Mouse (Mus musculus) thymus, adult 2 months (tissue): ENCODE measurements around the gene Dcxr. TPM values are rescaled to one million over a fixed set of nuclear protein-coding genes. Genes with fewer than 3 reads are reported as not detected.
"Not testable (repeated sequence)": the region's sequence is repeated elsewhere in the genome, so short reads cannot be mapped to it uniquely, and the experiment has no call there.

Experiments
- DNase-seq: peaks from one replicate; pipeline ENCODE4 v3.0.0; 2021
- H3K27ac ChIP-seq: fragments of 200-500 bp; 2 replicates; pipeline ENCODE4 v1.5.1; 2012; ENCODE audit warnings: low read length, control low read depth; ENCODE audit not compliant: control insufficient read depth, insufficient read depth
- H3K27me3 ChIP-seq: fragments of 200-500 bp; 2 replicates; pipeline ENCODE4 v1.6.1; 2012; ENCODE audit warnings: mild to moderate bottlenecking, low read length, moderate library complexity, mixed read lengths; ENCODE audit not compliant: control insufficient read depth, insufficient read depth
- H3K36me3 ChIP-seq: fragments of 200-500 bp; 2 replicates; pipeline ENCODE4 v1.6.1; 2012; ENCODE audit warnings: mild to moderate bottlenecking, low read length, moderate library complexity; ENCODE audit not compliant: control insufficient read depth, insufficient read depth
- H3K4me1 ChIP-seq: fragments of 200-500 bp; replicated peaks from 2 replicates; pipeline ENCODE4 v1.6.1; 2012; ENCODE audit warnings: low read length; ENCODE audit not compliant: control insufficient read depth, insufficient read depth
- H3K4me3 ChIP-seq: fragments of 200-500 bp; 2 replicates; pipeline ENCODE4 v1.5.1; 2012; ENCODE audit warnings: mild to moderate bottlenecking, low read length, control low read depth, moderate library complexity; ENCODE audit not compliant: control insufficient read depth, insufficient read depth
- CTCF ChIP-seq: fragments of 200-500 bp; IDR thresholded peaks from 2 replicates; pipeline ENCODE4 v1.5.1; 2012; ENCODE audit warnings: mild to moderate bottlenecking, control low read depth, low read length, moderate library complexity, borderline replicate concordance; ENCODE audit not compliant: control insufficient read depth, poor library complexity, insufficient read depth; ENCODE audit errors: extremely low read depth
- POLR2A ChIP-seq: fragments of 200-500 bp; IDR thresholded peaks from 2 replicates; pipeline ENCODE4 v1.6.1; 2012; ENCODE audit warnings: mild to moderate bottlenecking, low read length, control low read depth, moderate library complexity; ENCODE audit not compliant: control insufficient read depth, poor library complexity, insufficient read depth; ENCODE audit errors: extremely low read depth
- WGBS: fragments of 180-500 bp; shearing (Covaris S2); methylation state at CpG from one replicate; pipeline ENCODE4 v1.1.7; 2018; 5-methylcytosine and 5-hydroxymethylcytosine counted together
- polyA plus RNA-seq: library from polyadenylated mRNA; depleted of rRNA; stranded (reverse); fragments of >200 nt; gene quantifications from 2 replicates; pipeline ENCODE4 v1.2.3, GENCODE M21; 2012; rRNA removed

Dcxr gene
- polyA plus RNA-seq, 1 experiment = 126 TPM

DNA sequence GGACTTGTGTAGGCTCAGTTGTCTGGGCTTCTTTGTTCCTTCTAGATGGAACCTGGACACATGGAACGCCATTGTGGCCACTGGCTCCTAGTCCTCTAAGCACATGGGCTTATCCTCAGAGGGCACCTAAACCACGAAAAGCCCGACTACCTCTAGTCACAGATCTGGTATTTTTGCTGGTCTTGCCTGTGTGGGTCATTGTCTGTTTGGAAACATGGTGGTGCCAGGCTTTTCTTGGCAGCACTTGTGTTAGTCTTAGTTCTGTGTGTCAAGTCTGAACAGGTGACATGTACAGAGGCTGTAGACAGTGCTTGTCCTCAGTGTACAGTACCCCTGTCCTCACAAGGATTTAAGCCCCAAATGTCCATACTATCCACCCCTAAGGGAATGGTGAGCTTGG lies 43.5 kb downstream of the Dcxr start:
- Histone ChIP-seq H3K36me3 (peaks cover 15% of the 10 kb centered on the region; the same call in 1 of the 2 replicates), H3K27ac (no peak overlapping the region), H3K4me3 (no peak overlapping the region), H3K4me1 (no peaks in the 10 kb centered on the region), H3K27me3 (no peaks in the 10 kb centered on the region)
- 96% methylated on average over 3 of the region's 3 CpGs for WGBS
- DNase-seq = no peak
- TF ChIP-seq POLR2A = no peak

DNA sequence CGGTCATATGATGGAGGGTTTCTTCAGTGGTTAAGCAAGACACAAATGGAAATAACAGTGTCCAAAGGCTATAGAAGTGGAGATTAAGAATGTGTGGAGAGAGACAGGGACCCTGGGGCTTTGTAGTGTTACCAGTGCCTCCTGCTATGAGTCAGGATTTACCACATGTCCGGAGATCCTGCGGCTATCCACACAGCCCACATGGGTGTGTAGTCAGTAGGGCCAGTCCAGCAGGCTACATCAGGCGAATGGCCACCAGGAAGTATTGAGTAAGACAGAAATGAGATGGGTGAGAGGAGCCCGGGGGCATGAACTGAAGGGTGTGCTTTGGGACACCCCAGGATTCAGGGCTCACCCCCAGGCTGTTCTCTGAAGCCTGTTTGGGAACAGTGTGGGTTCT lies 44.4 kb downstream of the Dcxr start:
- DNase-seq = no peak
- H3K27ac ChIP-seq = no peak overlapping the region
- H3K4me3 ChIP-seq = no peak overlapping the region
- no peaks in the 10 kb centered on the region for H3K27me3 ChIP-seq
- no peaks in the 10 kb centered on the region for H3K4me1 ChIP-seq
- TF ChIP-seq CTCF = no peak
- no peak for TF ChIP-seq POLR2A
- 97% methylated on average over 5 of the region's 5 CpGs for WGBS
- peaks cover 18% of the 10 kb centered on the region; the same call in 1 of the 2 replicates for H3K36me3 ChIP-seq

DNA sequence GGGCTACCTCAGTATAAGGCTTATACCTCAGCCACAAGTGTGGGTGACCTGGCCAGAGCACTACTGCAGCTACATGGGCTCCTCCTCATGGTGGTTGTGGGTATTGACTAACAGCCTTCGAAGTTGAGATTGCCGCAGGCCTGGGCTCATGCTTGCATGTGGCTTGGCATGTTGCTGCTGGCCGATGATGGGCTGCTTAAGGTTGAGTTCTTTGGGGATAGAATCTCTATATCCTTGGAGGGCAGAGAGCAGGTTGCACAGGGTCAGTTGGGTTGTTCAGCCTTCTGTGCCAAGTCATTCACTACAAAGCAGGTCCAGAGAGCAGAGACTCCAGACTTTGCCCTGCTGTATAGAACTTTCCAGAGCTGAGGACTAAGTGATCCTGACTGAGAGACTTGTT lies 47.2 kb downstream of the Dcxr start:
- 87% methylated on average over 3 of the region's 3 CpGs for WGBS
- Histone ChIP-seq H3K4me3 (no peak overlapping the region), H3K27me3 (no peaks in the 10 kb centered on the region), H3K4me1 (peaks cover 5% of the 10 kb centered on the region; the same call in 1 of the 2 replicates), H3K27ac (no peak overlapping the region), H3K36me3 (peaks cover 18% of the 10 kb centered on the region; the same call in 1 of the 2 replicates)
- no peak for TF ChIP-seq CTCF
- TF ChIP-seq POLR2A = no peak
- no peak for DNase-seq

DNA sequence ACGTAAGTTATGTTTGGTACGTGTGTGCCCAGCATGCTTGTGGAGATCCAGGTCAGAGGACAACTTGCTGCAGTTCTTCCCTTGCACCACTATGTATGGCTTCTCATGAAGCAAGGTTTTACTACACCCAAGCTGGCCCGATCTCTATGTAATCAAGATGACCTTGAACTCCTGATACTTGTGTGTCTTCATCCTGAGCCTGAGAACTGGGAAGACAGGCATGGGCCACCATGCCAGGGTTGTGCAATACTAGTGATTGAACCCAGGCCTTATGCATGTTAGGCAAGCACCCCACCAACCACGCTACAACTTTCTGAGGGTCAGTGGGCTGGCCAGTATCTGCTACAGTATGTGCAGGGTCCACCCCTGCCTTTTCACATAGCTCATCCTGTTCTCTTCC lies 50.1 kb downstream of the Dcxr start:
- peaks cover 13% of the 10 kb centered on the region; the same call in 1 of the 2 replicates for H3K36me3 ChIP-seq
- H3K4me1 ChIP-seq = peaks cover 17% of the 10 kb centered on the region
- no peak for DNase-seq
- TF ChIP-seq CTCF (no peak), POLR2A (no peak)
- WGBS = 96% methylated on average over 4 of the region's 4 CpGs
- H3K27me3 ChIP-seq = no peaks in the 10 kb centered on the region
- H3K27ac ChIP-seq = no peak overlapping the region
- no peak overlapping the region for H3K4me3 ChIP-seq

DNA sequence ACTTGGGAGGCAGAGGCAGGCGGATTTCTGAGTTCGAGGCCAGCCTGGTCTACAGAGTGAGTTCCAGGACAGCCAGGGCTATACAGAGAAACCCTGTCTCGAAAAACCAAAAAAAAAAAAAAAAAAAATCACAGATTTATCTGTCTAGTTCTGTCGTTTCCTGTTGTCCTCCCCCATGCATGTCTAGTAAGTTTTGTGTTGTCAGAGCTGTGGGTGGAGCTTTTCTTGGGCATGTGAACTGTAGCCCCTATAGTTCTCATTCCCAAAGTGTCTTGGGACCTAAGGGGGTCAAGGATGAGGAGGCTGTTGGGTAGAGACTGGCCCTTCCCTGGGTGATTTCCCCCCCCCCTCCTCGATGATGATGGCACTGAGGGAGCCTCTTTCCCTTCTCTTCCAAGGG lies 51.2 kb downstream of the Dcxr start:
- H3K36me3 ChIP-seq = peaks cover 13% of the 10 kb centered on the region; the same call in 1 of the 2 replicates
- not testable (repeated sequence) for H3K27me3 ChIP-seq, H3K27ac ChIP-seq, DNase-seq, H3K4me3 ChIP-seq
- whole genome bisulfite sequencing = 74% methylated on average over 5 of the region's 5 CpGs
- peaks cover 17% of the 10 kb centered on the region for H3K4me1 ChIP-seq

Other genes starting within 250 kb of the Dcxr start
- gene Mrpl12, start 242.7 kb downstream of the Dcxr start, polyA plus RNA-seq = 89.6 and 92.3 TPM in 2 replicates
- gene Slc25a10, start 235.4 kb downstream of the Dcxr start, polyA plus RNA-seq = 102 and 103 TPM in 2 replicates
- gene Gcgr, start 196.6 kb downstream of the Dcxr start, polyA plus RNA-seq = 1.0 TPM in 2 replicates
- gene Mcrip1, start 177.6 kb downstream of the Dcxr start, polyA plus RNA-seq = 167 and 191 TPM in 2 replicates
- gene Ppp1r27, start 176.1 kb downstream of the Dcxr start, polyA plus RNA-seq = 5.0 and 6.4 TPM in 2 replicates
- gene P4hb, start 154.0 kb downstream of the Dcxr start, polyA plus RNA-seq = 125 and 139 TPM in 2 replicates
- 1,184 and 1,219 TPM in 2 replicates for gene Arhgdia, start 145.7 kb downstream of the Dcxr start, polyA plus RNA-seq
- gene Alyref, start 128.9 kb downstream of the Dcxr start, polyA plus RNA-seq = 60.9 and 74.6 TPM in 2 replicates
- 127 and 140 TPM in 2 replicates for gene Anapc11, start 128.9 kb downstream of the Dcxr start, polyA plus RNA-seq
- gene Npb, start 118.8 kb downstream of the Dcxr start, polyA plus RNA-seq = 2.2 and 2.8 TPM in 2 replicates
- 247 and 260 TPM in 2 replicates for gene Pcyt2, start 109.3 kb downstream of the Dcxr start, polyA plus RNA-seq
- 169 and 184 TPM in 2 replicates for gene Sirt7, start 102.0 kb downstream of the Dcxr start, polyA plus RNA-seq
- 33.6 and 35.5 TPM in 2 replicates for gene Mafg, start 93.7 kb downstream of the Dcxr start, polyA plus RNA-seq
- gene Pycr1, start 83.5 kb downstream of the Dcxr start, polyA plus RNA-seq = 2.8 and 3.4 TPM in 2 replicates
- 1.2 and 3.2 TPM in 2 replicates for gene Myadml2, start 79.1 kb downstream of the Dcxr start, polyA plus RNA-seq
- 0.24 and 0.89 TPM in 2 replicates for gene Notum, start 66.1 kb downstream of the Dcxr start, polyA plus RNA-seq
- 170 and 183 TPM in 2 replicates for gene Aspscr1, start 54.3 kb downstream of the Dcxr start, polyA plus RNA-seq
- 103 and 112 TPM in 2 replicates for gene Cenpx, start 13.5 kb downstream of the Dcxr start, polyA plus RNA-seq
- 69.2 and 77.3 TPM in 2 replicates for gene Lrrc45, start 13.4 kb downstream of the Dcxr start, polyA plus RNA-seq
- 22.8 and 26.3 TPM in 2 replicates for gene Rac3, start 5.8 kb downstream of the Dcxr start, polyA plus RNA-seq
- gene Cbr2, start 4.8 kb upstream of the Dcxr start, polyA plus RNA-seq = 426 and 617 TPM in 2 replicates
- gene Hmga1b, start 35.5 kb upstream of the Dcxr start, polyA plus RNA-seq = 3.3 and 4.5 TPM in 2 replicates
- 87.4 and 102 TPM in 2 replicates for gene Rfng, start 56.9 kb upstream of the Dcxr start, polyA plus RNA-seq
- gene Gps1, start 57.0 kb upstream of the Dcxr start, polyA plus RNA-seq = 171 and 193 TPM in 2 replicates
- 65.8 and 70.3 TPM in 2 replicates for gene Dus1l, start 69.1 kb upstream of the Dcxr start, polyA plus RNA-seq
- 973 and 1,776 TPM in 2 replicates for gene Fasn, start 97.3 kb upstream of the Dcxr start, polyA plus RNA-seq
- 1.6 and 1.7 TPM in 2 replicates for gene Ccdc57, start 205.6 kb upstream of the Dcxr start, polyA plus RNA-seq
- 8.0 and 8.5 TPM in 2 replicates for gene Slc16a3, start 221.2 kb upstream of the Dcxr start, polyA plus RNA-seq